Mouse (Mus musculus): ENCODE data around the gene Ubr4.
"Not testable (repeated sequence)": the region's sequence is repeated elsewhere in the genome, so short reads cannot be mapped to it uniquely, and the experiment has no call there.

The Ubr4 gene

GRCm38 (mm10) chr4:139357211-139357610, 4.8 kb downstream of the Ubr4 start:
- no peak for DNase-seq (ENCODE audit: low read depth, low spot score)

- DNase-seq (ENCODE audit: low read depth, low spot score), result no peak
Observed at GRCm38 (mm10) chr4:139360761-139361548, 8.5 kb downstream of the Ubr4 start.

- DNase-seq (ENCODE audit: low read depth, low spot score), result no peak
Observed at GRCm38 (mm10) chr4:139367336-139367735, 14.9 kb downstream of the Ubr4 start.

GRCm38 (mm10) chr4:139368038-139368437, 15.6 kb downstream of the Ubr4 start:
- no peak for DNase-seq (ENCODE audit: low read depth, low spot score)

GRCm38 (mm10) chr4:139373130-139373529, 20.7 kb downstream of the Ubr4 start:
- DNase-seq (ENCODE audit: low read depth, low spot score), result no peak

- no peak for DNase-seq (ENCODE audit: low read depth, low spot score)
Observed at GRCm38 (mm10) chr4:139373531-139373930, 21.1 kb downstream of the Ubr4 start.

- DNase-seq (ENCODE audit: low read depth, low spot score), result no peak
Observed at GRCm38 (mm10) chr4:139379719-139380118, 27.3 kb downstream of the Ubr4 start.

- peak; percentile 98 for DNase-seq (ENCODE audit: low read depth, low spot score)
Observed at GRCm38 (mm10) chr4:139380207-139380748, 27.9 kb downstream of the Ubr4 start.

GRCm38 (mm10) chr4:139380775-139381451, 28.5 kb downstream of the Ubr4 start:
- no peak for DNase-seq (ENCODE audit: low read depth, low spot score)

GRCm38 (mm10) chr4:139381452-139381845, 29.0 kb downstream of the Ubr4 start:
- DNase-seq (ENCODE audit: low read depth, low spot score), result no peak

- no peak for DNase-seq (ENCODE audit: low read depth, low spot score)
Observed at GRCm38 (mm10) chr4:139382231-139382630, 29.8 kb downstream of the Ubr4 start.

- not testable (repeated sequence) for DNase-seq (ENCODE audit: low read depth, low spot score)
Observed at GRCm38 (mm10) chr4:139385841-139386240, 33.4 kb downstream of the Ubr4 start.

- peak; percentile 10 for DNase-seq (ENCODE audit: low read depth, low spot score)
Observed at GRCm38 (mm10) chr4:139386869-139387319, 34.5 kb downstream of the Ubr4 start.

GRCm38 (mm10) chr4:139389557-139389956, 37.1 kb downstream of the Ubr4 start:
- no peak for DNase-seq (ENCODE audit: low read depth, low spot score)

GRCm38 (mm10) chr4:139395431-139395830, 43.0 kb downstream of the Ubr4 start:
- no peak for DNase-seq (ENCODE audit: low read depth, low spot score)

GRCm38 (mm10) chr4:139400487-139400886, 48.1 kb downstream of the Ubr4 start:
- DNase-seq (ENCODE audit: low read depth, low spot score), result no peak

GRCm38 (mm10) chr4:139403214-139403613, 50.8 kb downstream of the Ubr4 start:
- no peak for DNase-seq (ENCODE audit: low read depth, low spot score)

GRCm38 (mm10) chr4:139411351-139411750, 58.9 kb downstream of the Ubr4 start:
- DNase-seq (ENCODE audit: low read depth, low spot score), result no peak

- no peak for DNase-seq (ENCODE audit: low read depth, low spot score)
Observed at GRCm38 (mm10) chr4:139417868-139418267, 65.5 kb downstream of the Ubr4 start.

- no peak for DNase-seq (ENCODE audit: low read depth, low spot score)
Observed at GRCm38 (mm10) chr4:139421621-139422020, 69.2 kb downstream of the Ubr4 start.

- DNase-seq (ENCODE audit: low read depth, low spot score), result no peak
Observed at GRCm38 (mm10) chr4:139422409-139422808, 70.0 kb downstream of the Ubr4 start.

GRCm38 (mm10) chr4:139423270-139423669, 70.9 kb downstream of the Ubr4 start:
- no peak for DNase-seq (ENCODE audit: low read depth, low spot score)

GRCm38 (mm10) chr4:139430176-139430575, 77.8 kb downstream of the Ubr4 start:
- DNase-seq (ENCODE audit: low read depth, low spot score), result no peak
